22 mouse cellular contexts compared by ENCODE assay signal in genomic region chr12:53558259-53558658, GRCm38 (mm10).
"Had no signal": no experiment of that assay in that cellular context is flagged by ENCODE, and none has a peak within 500 bp of the region (broad histone marks: within the 10 kb centered on the region; RNA-seq: fewer than 3 reads in every experiment).

No protein-coding gene starts in this region.

- H3K9ac ChIP-seq: liver, postnatal 0 days; lung, embryonic 15.5 days; midbrain, embryonic 12.5 days; neural tube, embryonic 13.5 days; neural tube, embryonic 15.5 days had no signal

- H3K27me3 ChIP-seq: lung, embryonic 15.5 days; megakaryocyte, embryonic 14.5 days; midbrain, embryonic 12.5 days; neural tube, embryonic 13.5 days; neural tube, embryonic 15.5 days had no signal

- H3K4me3 ChIP-seq: lung, embryonic 15.5 days; megakaryocyte, embryonic 14.5 days; midbrain, embryonic 12.5 days; myocyte; neural tube, embryonic 13.5 days; neural tube, embryonic 15.5 days had no signal

- H3K9me3 ChIP-seq: lung, embryonic 15.5 days; megakaryocyte, embryonic 14.5 days; midbrain, embryonic 12.5 days; neural tube, embryonic 13.5 days; neural tube, embryonic 15.5 days had no signal

- H3K27ac ChIP-seq: lung, embryonic 15.5 days; macrophage; midbrain, embryonic 12.5 days; neural tube, embryonic 13.5 days; neural tube, embryonic 15.5 days had no signal

- DNase-seq: liver, postnatal 0 days; lung, adult 2 months; lung, postnatal 14 days; lung, postnatal 36 days; midbrain, embryonic 14.5 days; retina, postnatal 1 day; right cerebral cortex, adult 18-20 months; right cerebral cortex, postnatal 25 days; right cerebral cortex, postnatal 4 days; spleen, adult 18-20 months; thymus, adult 18-20 months; thymus, postnatal 14 days; thymus, postnatal 36 days had no signal

- ATAC-seq: liver, postnatal 0 days; lung, postnatal 0 days; midbrain, embryonic 16.5 days had no signal

- H3K4me1 ChIP-seq: lung, embryonic 15.5 days; megakaryocyte, embryonic 14.5 days; midbrain, embryonic 12.5 days had no signal

- H3K4me2 ChIP-seq: lung, embryonic 15.5 days; midbrain, embryonic 12.5 days; neural tube, embryonic 13.5 days; neural tube, embryonic 15.5 days had no signal

- H3K36me3 ChIP-seq: lung, embryonic 15.5 days; midbrain, embryonic 12.5 days; neural tube, embryonic 13.5 days; neural tube, embryonic 15.5 days had no signal
